Mouse (Mus musculus): ENCODE results near the gene Tbc1d22a. TPM values are rescaled to one million over a fixed set of nuclear protein-coding genes. Genes with fewer than 3 reads are reported as not detected.
"Not testable (repeated sequence)": the region's sequence is repeated elsewhere in the genome, so short reads cannot be mapped to it uniquely, and the experiment has no call there.

Gene Tbc1d22a
- polyA plus RNA-seq, 1 experiment from 2014 or later: 12.0 TPM

- Histone ChIP-seq H3K9me3 (replicated peaks) (no peaks in the 10 kb centered on the region), H3K4me1 (peaks cover 23% of the 10 kb centered on the region), H3K27me3 (ENCODE audit: low read depth, poor library complexity, severe bottlenecking) (no peaks in the 10 kb centered on the region), H3K27ac (no peak overlapping the region), H3K36me3 (no peaks in the 10 kb centered on the region), H3K4me3 (no peak overlapping the region)
- WGBS: 56% methylated on average over 4 of the region's 4 CpGs
- no peak for DNase-seq (ENCODE audit: low spot score)
These were observed 13.2 kb upstream of the Tbc1d22a start for GRCm38 (mm10) chr15:86201095-86201494.

DNA sequence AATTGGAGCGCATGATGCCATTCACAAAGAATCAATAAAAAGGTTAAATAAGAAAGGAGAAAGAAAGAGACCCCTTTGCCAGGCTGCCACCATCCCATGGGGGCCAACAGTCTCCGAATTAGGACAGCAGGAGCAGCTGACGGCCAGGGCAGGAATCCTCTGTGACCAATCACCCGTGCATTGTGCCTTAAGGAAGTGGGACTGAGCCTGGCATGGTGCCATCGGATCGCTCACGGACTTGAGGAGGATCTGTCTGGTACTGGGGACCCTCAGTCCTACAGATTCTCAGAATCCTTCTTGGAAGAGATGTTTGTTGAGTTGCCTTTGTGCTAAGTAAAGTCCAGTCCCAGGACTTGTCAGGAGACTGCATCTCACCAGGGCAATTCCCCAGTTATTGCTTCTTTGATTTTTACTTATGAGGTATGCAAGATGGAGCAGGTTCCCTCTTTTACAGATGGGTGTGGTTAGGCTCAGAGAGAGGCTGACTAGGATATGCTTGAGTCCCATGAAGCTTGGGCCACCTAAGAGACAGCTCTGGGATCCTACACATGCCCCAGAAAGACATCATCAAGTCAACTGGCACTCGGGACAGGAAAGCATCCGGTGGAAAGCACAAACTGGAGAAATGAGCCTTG is 12.4 kb upstream of the Tbc1d22a start:
- no peak for DNase-seq (ENCODE audit: low spot score)
- peaks cover 23% of the 10 kb centered on the region for H3K4me1 ChIP-seq
- H3K27ac ChIP-seq: no peak overlapping the region
- H3K9me3 ChIP-seq (replicated peaks): no peaks in the 10 kb centered on the region
- H3K4me3 ChIP-seq: no peak overlapping the region
- H3K36me3 ChIP-seq: no peaks in the 10 kb centered on the region
- 88% methylated on average over 9 of the region's 9 CpGs for WGBS
- no peaks in the 10 kb centered on the region for H3K27me3 ChIP-seq (ENCODE audit: low read depth, poor library complexity, severe bottlenecking)

GRCm38 (mm10) chr15:86202640-86203039 is 11.6 kb upstream of the Tbc1d22a start:
- Histone ChIP-seq H3K4me1 (peaks cover 23% of the 10 kb centered on the region), H3K9me3 (replicated peaks) (no peaks in the 10 kb centered on the region), H3K27me3 (ENCODE audit: low read depth, poor library complexity, severe bottlenecking) (no peaks in the 10 kb centered on the region), H3K36me3 (no peaks in the 10 kb centered on the region), H3K4me3 (no peak overlapping the region), H3K27ac (0 out of 2 replicates have a peak overlapping the region, but pooled peaks have one; percentile 19)
- DNase-seq (ENCODE audit: low spot score): no peak
- 49% methylated on average over 6 of the region's 6 CpGs for WGBS

GRCm38 (mm10) chr15:86203292-86203793 is 10.9 kb upstream of the Tbc1d22a start:
- Histone ChIP-seq H3K27ac (no peak overlapping the region), H3K36me3 (no peaks in the 10 kb centered on the region), H3K4me1 (peaks cover 23% of the 10 kb centered on the region), H3K27me3 (ENCODE audit: low read depth, poor library complexity, severe bottlenecking) (no peaks in the 10 kb centered on the region), H3K9me3 (replicated peaks) (no peaks in the 10 kb centered on the region), H3K4me3 (no peak overlapping the region)
- DNase-seq (ENCODE audit: low spot score): no peak
- 81% methylated on average over 7 of the region's 7 CpGs for WGBS

DNA sequence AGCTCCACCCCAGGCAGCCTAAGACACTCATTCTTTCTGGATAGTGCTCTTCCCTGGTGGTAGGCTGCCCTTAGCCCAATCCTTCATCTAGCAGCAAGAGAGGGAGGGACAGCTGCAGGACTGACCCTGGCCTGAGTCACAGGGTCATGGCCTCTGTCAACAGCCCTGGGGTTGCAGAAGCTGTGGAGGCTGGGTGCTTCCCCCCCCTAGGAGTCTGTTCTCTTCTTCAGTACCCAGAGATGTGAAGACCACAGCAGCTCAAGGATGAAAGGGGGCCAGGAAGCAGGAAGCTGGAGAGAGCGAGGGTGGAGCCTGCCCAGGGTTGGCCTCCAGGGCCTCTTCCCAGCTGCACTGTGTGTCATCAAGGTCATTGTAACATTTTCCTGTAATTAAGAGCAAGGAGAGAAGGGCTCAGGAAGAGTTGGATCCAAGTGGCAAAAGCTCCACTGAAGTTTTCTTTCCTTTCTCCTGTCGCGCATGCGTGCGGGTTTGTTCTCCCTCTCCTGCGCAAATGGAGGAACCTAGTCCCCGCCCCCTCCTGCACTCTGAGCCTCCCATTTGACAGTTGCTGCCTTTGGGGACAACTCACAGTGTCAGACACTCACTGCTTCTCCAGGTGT is 10.2 kb upstream of the Tbc1d22a start:
- H3K4me3 ChIP-seq: peak overlapping the region; percentile 26; the same call in 1 of the 2 replicates
- H3K27ac ChIP-seq: peak overlapping the region; percentile 70
- H3K36me3 ChIP-seq: no peaks in the 10 kb centered on the region
- H3K27me3 ChIP-seq (ENCODE audit: low read depth, poor library complexity, severe bottlenecking): no peaks in the 10 kb centered on the region
- peaks cover 23% of the 10 kb centered on the region for H3K4me1 ChIP-seq
- H3K9me3 ChIP-seq (replicated peaks): no peaks in the 10 kb centered on the region
- WGBS: 24% methylated on average over 7 of the region's 7 CpGs
- DNase-seq (ENCODE audit: low spot score): peak; percentile 50

DNA sequence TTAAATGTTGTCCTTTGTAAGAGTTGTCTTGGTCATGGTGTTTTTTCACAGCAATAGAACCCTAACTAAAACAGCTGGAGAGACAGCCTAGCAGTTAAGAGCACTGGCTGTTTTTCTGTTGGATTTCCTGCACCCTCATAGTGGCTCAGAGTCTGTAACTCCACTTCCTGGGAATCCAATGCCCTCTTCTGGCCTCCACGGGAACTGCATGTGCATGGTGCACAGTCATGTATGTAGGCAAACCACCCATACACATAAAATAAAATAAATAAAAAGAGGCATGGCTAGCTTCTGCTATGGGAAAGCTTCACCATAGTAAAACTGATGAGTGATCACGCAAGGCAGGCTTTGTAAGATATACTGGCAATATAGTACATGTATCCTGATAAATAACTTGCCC is 9.0 kb upstream of the Tbc1d22a start:
- WGBS: 62% methylated on average over 2 of the region's 2 CpGs

GRCm38 (mm10) chr15:86206385-86206784 is 7.9 kb upstream of the Tbc1d22a start:
- Histone ChIP-seq H3K36me3 (no peaks in the 10 kb centered on the region), H3K27ac (no peak overlapping the region), H3K27me3 (ENCODE audit: low read depth, poor library complexity, severe bottlenecking) (no peaks in the 10 kb centered on the region), H3K4me3 (no peak overlapping the region), H3K4me1 (peaks cover 23% of the 10 kb centered on the region), H3K9me3 (replicated peaks) (no peaks in the 10 kb centered on the region)
- no peak for DNase-seq (ENCODE audit: low spot score)
- WGBS: 75% methylated on average over 4 of the region's 4 CpGs

More for the DNA sequence above, 9.0 kb upstream of the Tbc1d22a start:
- Histone ChIP-seq H3K27ac (no peak overlapping the region), H3K4me3 (no peak overlapping the region), H3K27me3 (ENCODE audit: low read depth, poor library complexity, severe bottlenecking) (no peaks in the 10 kb centered on the region), H3K9me3 (replicated peaks) (no peaks in the 10 kb centered on the region), H3K4me1 (peaks cover 23% of the 10 kb centered on the region), H3K36me3 (no peaks in the 10 kb centered on the region)
- peak; percentile 54 for DNase-seq (ENCODE audit: low spot score)

DNA sequence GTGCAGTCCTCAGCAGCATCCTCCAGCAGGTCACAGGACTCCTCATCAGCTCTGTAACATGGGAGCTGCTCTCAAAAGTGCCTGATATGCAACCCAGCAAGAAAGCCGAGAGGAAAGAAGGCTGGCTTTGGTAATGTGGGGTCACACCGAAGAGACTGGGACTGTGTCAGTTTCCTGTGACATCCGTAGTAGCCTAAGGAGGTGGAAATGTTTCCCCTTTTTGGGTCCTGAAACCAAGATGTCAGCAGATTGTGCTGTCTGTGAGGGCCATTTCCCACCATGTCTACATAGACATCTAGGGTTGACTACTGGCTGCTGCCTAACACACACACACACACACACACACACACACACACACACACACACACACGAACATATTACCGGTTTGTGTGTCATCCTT is 2.1 kb upstream of the Tbc1d22a start:
- DNase-seq (ENCODE audit: low spot score); H3K9me3 ChIP-seq (replicated peaks); H3K27ac ChIP-seq; H3K36me3 ChIP-seq; H3K27me3 ChIP-seq (ENCODE audit: low read depth, poor library complexity, severe bottlenecking); H3K4me3 ChIP-seq: not testable (repeated sequence)
- WGBS: 98% methylated on average over 5 of the region's 5 CpGs
- peaks cover 18% of the 10 kb centered on the region for H3K4me1 ChIP-seq

GRCm38 (mm10) chr15:86214549-86215201 is 416 bp downstream of the Tbc1d22a start:
- no peaks in the 10 kb centered on the region for H3K27me3 ChIP-seq (ENCODE audit: low read depth, poor library complexity, severe bottlenecking)
- H3K4me3 ChIP-seq: peak overlapping the region; percentile 86
- DNase-seq (ENCODE audit: low spot score): no peak
- H3K36me3 ChIP-seq: peaks cover 6% of the 10 kb centered on the region
- 18% methylated on average over 25 of the region's 25 CpGs for WGBS
- peaks cover 18% of the 10 kb centered on the region for H3K4me1 ChIP-seq
- no peaks in the 10 kb centered on the region for H3K9me3 ChIP-seq (replicated peaks)
- H3K27ac ChIP-seq: peak overlapping the region; percentile 88

DNA sequence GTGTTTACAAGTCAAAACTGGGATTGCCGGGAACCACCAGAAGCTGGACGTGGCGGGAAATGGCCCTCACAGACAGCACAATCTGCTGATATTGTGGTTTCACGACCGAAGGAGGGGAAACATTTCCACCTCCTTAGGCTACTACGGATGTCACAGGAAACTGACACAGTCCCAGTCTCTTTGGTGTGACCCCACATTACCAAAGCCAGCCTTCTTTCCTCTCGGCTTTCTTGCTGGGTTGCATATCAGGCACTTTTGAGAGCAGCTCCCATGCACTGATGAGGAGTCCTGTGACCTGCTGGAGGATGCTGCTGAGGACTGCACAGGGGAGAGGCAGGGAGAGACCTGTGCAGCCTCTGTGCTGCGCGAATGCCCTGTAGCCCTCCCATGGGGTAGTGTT is 2.4 kb downstream of the Tbc1d22a start:
- not testable (repeated sequence) for H3K36me3 ChIP-seq; H3K9me3 ChIP-seq (replicated peaks); DNase-seq (ENCODE audit: low spot score); H3K4me3 ChIP-seq; H3K27ac ChIP-seq; H3K27me3 ChIP-seq (ENCODE audit: low read depth, poor library complexity, severe bottlenecking)
- 89% methylated on average over 9 of the region's 9 CpGs for WGBS
- H3K4me1 ChIP-seq: peaks cover 18% of the 10 kb centered on the region

DNA sequence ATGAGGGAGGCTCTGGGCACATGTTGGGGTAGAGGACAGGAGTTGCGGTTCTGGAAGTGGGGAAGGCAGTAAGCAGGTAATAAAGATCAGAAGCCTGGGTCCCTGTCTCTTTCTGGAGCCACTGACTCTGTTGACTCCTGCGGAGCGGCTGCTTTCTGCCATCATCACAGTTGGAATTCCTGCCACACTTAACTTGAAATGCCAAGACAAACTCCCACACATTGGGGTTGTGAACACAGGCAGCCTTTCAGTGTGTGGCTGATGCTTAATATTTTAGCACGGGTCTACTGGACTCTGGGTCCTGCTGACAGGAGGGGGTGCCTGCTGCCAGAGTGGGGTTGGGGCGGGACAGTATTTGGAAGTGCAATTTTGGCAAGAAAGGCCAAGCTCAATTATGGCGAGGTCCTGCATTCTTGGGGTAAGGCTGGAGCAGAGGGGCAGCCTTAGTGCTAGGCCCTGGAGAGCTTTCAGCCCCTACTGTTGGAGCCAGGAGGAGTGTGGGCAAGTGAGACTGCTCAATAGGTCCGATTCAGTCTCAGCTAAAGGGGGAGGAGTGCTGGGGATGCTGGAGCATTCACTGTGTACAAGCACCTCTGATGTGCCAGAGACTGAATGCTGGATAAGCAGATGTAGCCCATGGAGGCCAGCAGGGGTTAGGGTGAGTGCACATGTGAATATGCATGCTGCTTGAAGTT is 5.4 kb downstream of the Tbc1d22a start:
- no peak for DNase-seq (ENCODE audit: low spot score)
- H3K27me3 ChIP-seq (ENCODE audit: low read depth, poor library complexity, severe bottlenecking): no peaks in the 10 kb centered on the region

DNA sequence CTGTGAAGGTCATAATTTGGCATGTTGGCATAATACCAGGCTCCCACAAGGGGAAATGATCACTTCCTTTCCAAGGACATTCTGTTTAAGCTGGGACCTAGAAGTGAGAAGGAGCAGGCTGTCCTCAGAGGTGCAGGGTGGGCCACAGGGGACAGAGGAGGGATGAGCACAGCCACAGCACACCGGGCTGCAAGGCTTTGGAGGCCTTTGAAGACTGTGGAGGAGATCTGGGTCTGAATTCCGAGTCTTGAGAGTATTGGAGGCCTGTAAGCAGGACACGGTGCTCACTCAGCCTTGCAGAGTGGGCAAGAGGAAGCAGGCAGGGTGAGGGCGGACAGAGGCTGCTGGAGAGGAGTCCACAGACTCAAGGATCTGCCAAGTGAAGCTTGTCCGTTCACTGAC is 6.0 kb downstream of the Tbc1d22a start:
- H3K4me3 ChIP-seq: no peak overlapping the region
- 0 out of 2 replicates have a peak, but pooled peaks cover 1% of the 10 kb centered on the region for H3K4me1 ChIP-seq
- H3K36me3 ChIP-seq: no peaks in the 10 kb centered on the region
- H3K9me3 ChIP-seq (replicated peaks): no peaks in the 10 kb centered on the region
- DNase-seq (ENCODE audit: low spot score): no peak
- H3K27me3 ChIP-seq (ENCODE audit: low read depth, poor library complexity, severe bottlenecking): no peaks in the 10 kb centered on the region
- H3K27ac ChIP-seq: no peak overlapping the region
- 85% methylated on average over 5 of the region's 5 CpGs for WGBS

More for the DNA sequence above, 5.4 kb downstream of the Tbc1d22a start:
- H3K36me3 ChIP-seq: no peaks in the 10 kb centered on the region
- no peaks in the 10 kb centered on the region for H3K9me3 ChIP-seq (replicated peaks)
- peaks cover 7% of the 10 kb centered on the region for H3K4me1 ChIP-seq
- H3K4me3 ChIP-seq: no peak overlapping the region
- H3K27ac ChIP-seq: no peak overlapping the region
- 81% methylated on average over 7 of the region's 7 CpGs for WGBS

GRCm38 (mm10) chr15:86220715-86221114 is 6.5 kb downstream of the Tbc1d22a start:
- no peaks in the 10 kb centered on the region for H3K27me3 ChIP-seq (ENCODE audit: low read depth, poor library complexity, severe bottlenecking)
- H3K36me3 ChIP-seq: no peaks in the 10 kb centered on the region
- no peaks in the 10 kb centered on the region for H3K9me3 ChIP-seq (replicated peaks)
- no peak overlapping the region for H3K4me3 ChIP-seq
- 89% methylated on average over 4 of the region's 4 CpGs for WGBS
- no peak for DNase-seq (ENCODE audit: low spot score)
- H3K27ac ChIP-seq: no peak overlapping the region
- H3K4me1 ChIP-seq: no peaks in the 10 kb centered on the region

Measured in limb, embryonic 10.5 days (tissue).